Mouse (Mus musculus) cortical plate, adult 2 months (tissue): ENCODE measurements around the gene Adgrl1.

ENCODE experiments used
- CTCF ChIP-seq: fragments of 200-500 bp; IDR thresholded peaks from 2 replicates; pipeline ENCODE4 v1.5.1; 2011; ENCODE audit warnings: mild to moderate bottlenecking, control low read depth, low read length; ENCODE audit not compliant: insufficient read depth; ENCODE audit errors: extremely low read depth
- POLR2A ChIP-seq: fragments of 200-500 bp; IDR thresholded peaks from 2 replicates; pipeline ENCODE4 v1.6.1; 2011; ENCODE audit warnings: mild to moderate bottlenecking, low read length, control low read depth; ENCODE audit not compliant: insufficient read depth; ENCODE audit errors: extremely low read depth

DNA sequence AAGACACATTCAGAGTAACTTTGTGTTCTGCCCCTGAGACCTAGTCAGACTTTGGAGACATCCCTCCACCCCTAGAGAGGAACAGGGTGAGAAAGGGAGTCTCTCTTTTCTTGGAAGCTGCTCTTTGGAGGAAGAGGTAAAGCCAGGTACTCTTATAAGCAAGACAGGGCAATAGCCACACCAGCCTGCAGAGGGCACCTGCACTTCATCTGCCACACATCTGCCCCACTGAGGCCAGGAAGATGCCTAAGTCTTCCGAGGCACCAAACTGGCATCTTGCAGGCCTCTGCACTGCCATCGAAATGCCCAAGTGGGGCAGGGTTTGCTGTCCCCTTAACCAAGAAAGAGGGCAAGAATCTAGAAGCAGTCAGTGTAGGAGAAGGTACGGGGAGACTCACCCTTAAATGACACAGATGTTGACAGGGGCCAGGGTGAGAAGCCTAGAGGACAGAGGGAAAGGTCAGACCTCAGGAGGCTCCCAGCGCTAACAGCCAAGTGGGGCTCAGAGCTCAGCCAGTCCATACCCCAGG lies 76.3 kb downstream of the Adgrl1 start:
- TF ChIP-seq CTCF (0 out of 2 replicates have a peak, but pooled peaks have one; percentile 21), POLR2A (no peak)
